Mouse (Mus musculus): ENCODE measurements around the gene Plek. TPM values are rescaled to one million over a fixed set of nuclear protein-coding genes. Genes with fewer than 3 reads are reported as not detected.

Gene Plek
- polyA plus RNA-seq, 1 experiment from 2014 or later: 3.3 TPM

DNA sequence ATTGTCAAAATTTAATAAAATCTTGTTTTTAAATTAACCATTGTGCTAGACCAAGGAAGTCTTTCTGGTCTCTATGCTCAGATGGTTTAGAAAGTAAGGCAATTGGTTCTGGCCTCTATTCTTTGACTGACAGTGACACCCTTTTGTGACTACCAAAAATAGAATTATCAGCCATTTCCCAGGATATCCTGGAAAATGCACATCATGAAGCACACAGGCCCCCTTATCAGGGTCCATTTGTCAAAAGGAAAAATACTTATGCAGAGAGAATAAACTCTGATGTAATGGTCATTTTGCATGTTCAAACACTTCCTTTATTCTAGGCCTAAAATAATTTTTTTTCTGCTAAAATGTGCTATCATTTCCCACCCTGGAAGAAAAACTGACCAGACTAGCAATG is 54.7 kb downstream of the Plek start:
- Histone ChIP-seq H3K4me2 (no peak overlapping the region), H3K4me3 (replicated peaks) (no peak overlapping the region), H3K9ac (no peak overlapping the region), H3K27ac (no peak overlapping the region), H3K9me3 (no peaks in the 10 kb centered on the region), H3K27me3 (replicated peaks) (no peaks in the 10 kb centered on the region), H3K36me3 (no peaks in the 10 kb centered on the region), H3K4me1 (no peaks in the 10 kb centered on the region)
- ATAC-seq (ENCODE audit: insufficient read depth, low FRiP score, low read depth): no peak

DNA sequence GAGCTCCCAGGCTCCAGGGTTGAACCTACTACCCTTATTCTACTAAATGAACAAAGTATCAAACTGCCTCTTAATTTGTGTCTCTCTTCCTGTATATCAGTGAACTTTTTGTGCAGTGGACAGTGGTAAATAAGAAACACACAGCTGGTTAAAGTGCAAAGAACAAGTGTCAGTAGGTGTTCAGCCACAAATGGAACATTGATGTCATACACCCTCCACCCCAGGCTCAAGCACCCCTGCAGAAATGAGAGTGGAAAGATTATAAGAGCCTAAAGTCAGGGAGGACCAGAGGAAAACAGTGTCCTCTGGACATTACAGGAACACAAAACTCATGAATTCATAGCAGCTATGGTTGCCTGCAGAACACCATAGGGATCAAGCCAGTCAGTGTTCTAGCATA is 55.4 kb downstream of the Plek start:
- Histone ChIP-seq H3K27ac (no peak overlapping the region), H3K4me2 (no peak overlapping the region), H3K36me3 (no peaks in the 10 kb centered on the region), H3K9ac (no peak overlapping the region), H3K9me3 (no peaks in the 10 kb centered on the region), H3K4me1 (no peaks in the 10 kb centered on the region), H3K27me3 (replicated peaks) (no peaks in the 10 kb centered on the region), H3K4me3 (replicated peaks) (no peak overlapping the region)
- no peak for ATAC-seq (ENCODE audit: insufficient read depth, low FRiP score, low read depth)

DNA sequence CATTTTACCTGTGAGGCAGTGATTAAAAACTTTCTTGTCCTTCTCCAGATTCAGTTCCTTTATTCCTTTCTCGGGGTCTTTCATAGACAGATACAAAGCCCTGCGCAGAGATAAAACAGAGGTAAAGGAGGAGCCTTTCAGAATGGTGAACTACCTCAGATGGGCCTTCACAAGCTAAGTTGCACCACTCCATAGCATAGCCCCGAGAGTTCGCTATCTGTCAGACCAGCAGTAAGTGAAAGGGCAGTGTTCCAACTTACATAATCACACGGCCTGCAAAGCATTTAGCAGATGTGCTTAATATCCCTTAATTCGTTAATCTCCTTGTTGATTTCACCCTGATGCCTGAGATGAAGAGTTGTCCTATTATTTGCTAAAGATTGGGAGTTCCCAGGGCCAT is 59.3 kb downstream of the Plek start:
- H3K4me2 ChIP-seq: no peak overlapping the region
- no peaks in the 10 kb centered on the region for H3K4me1 ChIP-seq
- no peaks in the 10 kb centered on the region for H3K36me3 ChIP-seq
- 74% methylated on average over 6 of the region's 6 CpGs for WGBS
- no peaks in the 10 kb centered on the region for H3K27me3 ChIP-seq (replicated peaks)
- no peak overlapping the region for H3K4me3 ChIP-seq (replicated peaks)
- H3K9me3 ChIP-seq: no peaks in the 10 kb centered on the region
- no peak for ATAC-seq (ENCODE audit: insufficient read depth, low FRiP score, low read depth)
- no peak overlapping the region for H3K9ac ChIP-seq
- H3K27ac ChIP-seq: no peak overlapping the region

DNA sequence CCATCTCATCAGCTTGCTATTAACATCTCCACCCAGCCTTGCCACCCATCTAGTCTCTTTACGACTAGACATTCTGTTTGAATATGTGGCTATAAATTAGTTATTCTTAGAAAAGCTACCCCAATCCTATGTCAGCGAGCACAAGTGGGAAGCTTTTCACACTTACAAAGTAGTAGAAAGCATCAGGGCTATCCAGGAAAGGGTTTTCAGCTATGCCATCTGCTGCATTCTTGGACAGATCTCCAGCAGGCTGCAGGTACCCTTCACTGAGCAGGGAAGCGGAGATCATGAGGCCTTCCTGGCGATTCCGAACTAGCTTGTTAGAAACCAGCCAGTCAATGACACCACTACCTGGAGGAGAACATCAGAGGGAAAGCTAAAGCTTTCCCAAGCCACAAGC is 62.3 kb downstream of the Plek start:
- Histone ChIP-seq H3K9ac (no peak overlapping the region), H3K4me3 (replicated peaks) (no peak overlapping the region), H3K4me1 (no peaks in the 10 kb centered on the region), H3K4me2 (no peak overlapping the region), H3K36me3 (no peaks in the 10 kb centered on the region), H3K9me3 (no peaks in the 10 kb centered on the region), H3K27me3 (replicated peaks) (no peaks in the 10 kb centered on the region), H3K27ac (no peak overlapping the region)
- WGBS: 84% methylated on average over 5 of the region's 5 CpGs
- ATAC-seq (ENCODE audit: insufficient read depth, low FRiP score, low read depth): no peak

DNA sequence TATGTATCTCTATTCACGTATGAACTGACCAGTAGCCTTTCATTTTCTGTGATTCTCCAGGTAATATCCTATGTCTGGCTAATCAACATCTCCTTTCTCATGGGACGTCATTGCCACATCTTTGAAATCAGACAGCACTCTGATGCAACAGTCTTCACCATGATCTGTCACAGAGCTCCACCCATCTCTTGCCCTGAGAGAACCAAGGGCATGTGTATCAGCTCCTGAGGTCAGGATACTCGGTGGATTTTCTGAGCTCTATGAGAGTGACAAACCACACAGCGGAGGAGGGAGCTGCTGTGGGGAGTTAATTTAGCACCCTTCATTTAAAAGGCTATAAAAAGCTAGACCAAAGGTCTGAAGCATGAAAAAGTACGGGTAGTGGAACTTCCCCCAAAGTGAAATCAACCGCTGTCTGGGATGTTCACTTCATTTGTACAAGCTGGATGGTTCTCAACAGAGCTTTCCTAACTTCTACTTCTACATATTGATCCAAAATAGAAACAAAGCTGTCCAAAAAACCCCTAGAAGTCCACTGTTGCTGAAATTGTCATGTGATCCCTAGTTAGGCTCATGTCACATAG is 64.3 kb downstream of the Plek start:
- no peaks in the 10 kb centered on the region for H3K4me1 ChIP-seq
- H3K36me3 ChIP-seq: no peaks in the 10 kb centered on the region
- 71% methylated on average over 6 of the region's 6 CpGs for WGBS
- H3K9ac ChIP-seq: no peak overlapping the region
- H3K27me3 ChIP-seq (replicated peaks): no peaks in the 10 kb centered on the region
- no peak overlapping the region for H3K27ac ChIP-seq
- H3K9me3 ChIP-seq: no peaks in the 10 kb centered on the region
- no peak for ATAC-seq (ENCODE audit: insufficient read depth, low FRiP score, low read depth)
- no peak overlapping the region for H3K4me2 ChIP-seq
- H3K4me3 ChIP-seq (replicated peaks): no peak overlapping the region

DNA sequence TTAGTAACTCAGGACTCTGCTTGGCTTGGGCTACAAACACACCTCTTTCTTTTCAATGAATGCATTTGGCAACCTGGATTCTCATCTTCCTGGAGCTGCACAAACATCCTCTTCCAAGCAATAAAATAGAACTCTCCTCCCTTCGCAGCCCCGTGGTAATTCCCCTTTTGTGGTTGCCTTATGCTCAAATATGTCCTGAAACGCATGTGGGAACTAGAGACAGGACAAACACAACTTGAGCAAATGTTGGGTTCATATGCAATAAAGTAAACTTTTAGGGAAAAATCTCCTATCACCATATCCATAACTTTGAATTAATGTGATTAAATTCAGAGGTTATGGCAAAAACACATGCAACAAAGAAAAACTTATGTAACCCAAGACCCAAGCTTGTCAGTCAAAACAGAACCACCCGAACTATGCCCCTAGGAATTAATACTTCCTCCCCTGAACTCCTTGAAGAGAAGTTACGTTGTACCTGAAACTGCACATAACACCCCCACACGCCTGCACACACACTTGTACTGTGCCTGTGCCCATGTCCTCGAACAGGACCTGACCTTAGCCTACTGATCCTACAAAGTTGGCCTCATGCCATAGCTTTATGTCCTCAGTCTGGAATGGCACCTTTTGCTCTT is 65.5 kb downstream of the Plek start:
- no peak for ATAC-seq (ENCODE audit: insufficient read depth, low FRiP score, low read depth)
- H3K4me1 ChIP-seq: no peaks in the 10 kb centered on the region
- H3K36me3 ChIP-seq: no peaks in the 10 kb centered on the region
- no peaks in the 10 kb centered on the region for H3K27me3 ChIP-seq (replicated peaks)
- WGBS: 76% methylated on average over 7 of the region's 7 CpGs
- no peak overlapping the region for H3K9ac ChIP-seq
- H3K27ac ChIP-seq: no peak overlapping the region
- no peaks in the 10 kb centered on the region for H3K9me3 ChIP-seq
- H3K4me2 ChIP-seq: no peak overlapping the region
- no peak overlapping the region for H3K4me3 ChIP-seq (replicated peaks)

DNA sequence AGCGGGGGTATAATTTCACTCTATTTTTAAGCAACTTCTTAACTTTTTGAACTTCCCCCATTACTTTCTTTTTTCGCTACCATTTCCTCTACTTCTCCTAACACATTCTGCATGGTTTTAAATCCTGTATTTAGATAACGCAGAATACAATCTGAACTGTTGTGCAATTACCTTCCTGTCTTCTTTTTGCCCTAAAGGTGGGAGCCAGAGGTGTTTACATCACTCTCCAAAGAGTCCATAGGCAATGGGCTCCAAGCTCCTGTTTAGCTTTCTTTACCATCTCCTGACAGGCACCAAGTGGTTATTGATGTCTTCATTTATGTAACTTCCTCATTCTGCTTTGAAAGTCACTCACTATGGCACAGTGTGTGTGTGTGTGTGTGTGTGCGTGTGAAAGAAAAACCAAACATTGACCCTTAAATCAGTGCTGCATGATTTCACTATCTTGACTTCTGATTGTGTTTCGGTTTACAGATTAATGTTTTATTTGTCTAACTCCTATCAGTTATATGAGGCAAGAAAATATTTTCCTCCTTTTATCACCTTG is 73.9 kb downstream of the Plek start:
- H3K27ac ChIP-seq: no peak overlapping the region
- H3K36me3 ChIP-seq: no peaks in the 10 kb centered on the region
- 69% methylated on average over 5 of the region's 5 CpGs for WGBS
- H3K4me3 ChIP-seq (replicated peaks): no peak overlapping the region
- no peak overlapping the region for H3K4me2 ChIP-seq
- H3K27me3 ChIP-seq (replicated peaks): no peaks in the 10 kb centered on the region
- H3K9ac ChIP-seq: no peak overlapping the region
- no peaks in the 10 kb centered on the region for H3K4me1 ChIP-seq
- ATAC-seq (ENCODE audit: insufficient read depth, low FRiP score, low read depth): no peak
- no peaks in the 10 kb centered on the region for H3K9me3 ChIP-seq

DNA sequence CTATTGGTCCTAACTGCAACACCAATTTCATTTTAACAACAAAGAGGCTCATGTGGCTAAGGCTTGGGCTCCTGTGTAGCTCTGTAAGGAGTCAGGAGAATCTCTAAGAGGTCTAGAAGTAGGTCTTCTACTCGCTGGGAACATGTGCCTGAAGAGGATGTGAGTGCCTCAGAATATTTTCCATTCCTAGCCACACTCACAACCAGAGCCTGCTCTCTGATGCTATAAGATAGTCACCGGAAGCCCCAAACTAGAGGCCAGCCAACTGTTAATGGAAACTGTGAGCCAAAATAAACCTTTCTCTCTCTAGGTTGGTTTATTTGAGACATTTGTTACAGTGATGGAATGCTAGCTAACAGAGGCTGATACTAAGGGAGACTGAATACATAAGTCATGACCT is 74.6 kb downstream of the Plek start:
- 69% methylated on average over 2 of the region's 2 CpGs for WGBS
- Histone ChIP-seq H3K9ac (no peak overlapping the region), H3K27me3 (replicated peaks) (no peaks in the 10 kb centered on the region), H3K36me3 (no peaks in the 10 kb centered on the region), H3K27ac (no peak overlapping the region), H3K4me1 (no peaks in the 10 kb centered on the region), H3K4me3 (replicated peaks) (no peak overlapping the region), H3K9me3 (no peaks in the 10 kb centered on the region), H3K4me2 (no peak overlapping the region)
- no peak for ATAC-seq (ENCODE audit: insufficient read depth, low FRiP score, low read depth)

DNA sequence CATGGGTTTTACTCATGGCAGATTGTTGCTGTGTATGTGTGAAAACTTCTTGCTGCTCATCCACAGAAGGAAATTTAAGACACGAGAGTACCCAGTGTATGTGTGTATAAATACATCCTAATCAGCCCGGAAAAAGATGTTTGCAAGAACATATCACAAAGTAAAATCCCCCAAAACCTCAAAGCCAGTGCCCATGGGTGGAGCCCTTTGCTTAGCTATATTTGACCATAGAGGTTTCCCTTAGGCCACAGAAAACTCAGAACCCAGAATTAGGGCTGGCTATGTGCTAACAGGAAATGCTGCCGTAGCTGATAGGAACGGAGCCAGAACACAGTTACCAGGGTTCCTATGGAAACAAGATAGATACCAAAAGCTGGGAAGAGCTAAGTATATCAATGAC is 75.2 kb downstream of the Plek start:
- Histone ChIP-seq H3K4me2 (no peak overlapping the region), H3K27ac (no peak overlapping the region), H3K27me3 (replicated peaks) (no peaks in the 10 kb centered on the region), H3K36me3 (no peaks in the 10 kb centered on the region), H3K4me3 (replicated peaks) (no peak overlapping the region), H3K9me3 (no peaks in the 10 kb centered on the region), H3K9ac (no peak overlapping the region), H3K4me1 (no peaks in the 10 kb centered on the region)
- ATAC-seq (ENCODE audit: insufficient read depth, low FRiP score, low read depth): no peak
- 67% methylated on average over 4 of the region's 4 CpGs for whole genome bisulfite sequencing

DNA sequence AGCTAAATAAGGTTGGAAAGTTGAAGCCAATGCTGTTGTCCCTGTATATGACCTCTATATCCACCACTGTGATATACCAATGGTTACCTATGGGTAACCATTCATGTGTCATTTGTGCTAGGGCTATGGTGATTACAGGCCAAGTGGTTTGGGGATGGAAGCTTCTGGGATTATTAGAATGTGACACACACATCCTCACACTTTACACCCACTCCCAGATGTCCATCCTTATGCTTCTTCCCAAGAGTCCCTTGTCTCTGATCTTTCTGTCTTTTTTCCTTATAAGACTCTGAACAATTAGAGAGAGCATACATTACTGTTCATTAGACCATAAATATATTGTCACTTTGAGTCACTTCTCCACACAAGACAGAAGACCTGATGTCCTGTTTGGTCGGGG is 79.1 kb downstream of the Plek start:
- 75% methylated on average over 1 of the region's 1 CpGs for whole genome bisulfite sequencing
- Histone ChIP-seq H3K9ac (no peak overlapping the region), H3K4me3 (replicated peaks) (no peak overlapping the region), H3K4me1 (no peaks in the 10 kb centered on the region), H3K27ac (no peak overlapping the region), H3K27me3 (replicated peaks) (no peaks in the 10 kb centered on the region), H3K36me3 (no peaks in the 10 kb centered on the region), H3K4me2 (no peak overlapping the region), H3K9me3 (no peaks in the 10 kb centered on the region)
- ATAC-seq (ENCODE audit: insufficient read depth, low FRiP score, low read depth): no peak

DNA sequence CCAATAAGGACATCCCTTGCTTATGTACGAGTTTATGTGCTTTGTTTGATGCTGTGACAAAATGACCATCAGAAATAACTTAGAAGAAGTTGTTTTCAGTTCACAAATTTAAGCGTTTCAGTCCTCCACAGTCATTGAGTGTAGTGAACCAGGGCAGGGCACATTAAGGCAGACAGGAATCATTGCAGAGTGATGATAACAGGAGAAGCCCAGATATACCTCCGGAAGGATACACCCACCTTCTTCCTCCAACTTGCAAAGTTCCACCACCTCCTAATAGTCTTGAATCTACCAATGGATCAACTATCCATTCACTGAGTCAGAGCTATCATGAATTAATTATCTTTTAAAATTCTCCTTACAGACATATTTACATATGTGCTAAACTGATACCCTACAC is 80.2 kb downstream of the Plek start:
- 82% methylated on average over 3 of the region's 3 CpGs for WGBS
- Histone ChIP-seq H3K4me2 (no peak overlapping the region), H3K4me1 (no peaks in the 10 kb centered on the region), H3K9ac (no peak overlapping the region), H3K36me3 (no peaks in the 10 kb centered on the region), H3K27ac (no peak overlapping the region), H3K27me3 (replicated peaks) (no peaks in the 10 kb centered on the region), H3K9me3 (no peaks in the 10 kb centered on the region), H3K4me3 (replicated peaks) (no peak overlapping the region)
- no peak for ATAC-seq (ENCODE audit: insufficient read depth, low FRiP score, low read depth)

DNA sequence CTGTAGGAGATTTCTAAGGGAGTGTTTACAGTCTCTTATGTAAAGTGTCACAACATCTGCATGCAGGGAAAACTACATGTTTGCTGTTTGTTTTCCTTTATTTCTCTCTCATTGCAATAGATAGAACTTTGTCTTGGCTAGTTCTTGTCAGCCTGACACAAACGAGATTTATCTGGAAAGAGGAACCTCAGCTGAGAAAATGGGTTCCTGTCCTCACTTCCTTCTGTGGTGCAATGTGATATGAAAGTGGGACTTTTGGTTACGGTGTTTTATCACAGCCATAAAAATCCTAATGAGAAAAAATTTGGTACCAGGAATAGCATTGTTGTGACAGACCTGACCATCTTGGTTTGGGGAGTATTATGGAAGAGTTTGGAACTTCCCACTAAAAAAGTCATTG is 82.5 kb downstream of the Plek start:
- Histone ChIP-seq H3K27ac (no peak overlapping the region), H3K9me3 (no peaks in the 10 kb centered on the region), H3K27me3 (replicated peaks) (no peaks in the 10 kb centered on the region), H3K4me3 (replicated peaks) (no peak overlapping the region), H3K9ac (no peak overlapping the region), H3K4me2 (no peak overlapping the region), H3K4me1 (no peaks in the 10 kb centered on the region), H3K36me3 (no peaks in the 10 kb centered on the region)
- ATAC-seq (ENCODE audit: insufficient read depth, low FRiP score, low read depth): no peak
- 63% methylated on average over 2 of the region's 2 CpGs for WGBS

DNA sequence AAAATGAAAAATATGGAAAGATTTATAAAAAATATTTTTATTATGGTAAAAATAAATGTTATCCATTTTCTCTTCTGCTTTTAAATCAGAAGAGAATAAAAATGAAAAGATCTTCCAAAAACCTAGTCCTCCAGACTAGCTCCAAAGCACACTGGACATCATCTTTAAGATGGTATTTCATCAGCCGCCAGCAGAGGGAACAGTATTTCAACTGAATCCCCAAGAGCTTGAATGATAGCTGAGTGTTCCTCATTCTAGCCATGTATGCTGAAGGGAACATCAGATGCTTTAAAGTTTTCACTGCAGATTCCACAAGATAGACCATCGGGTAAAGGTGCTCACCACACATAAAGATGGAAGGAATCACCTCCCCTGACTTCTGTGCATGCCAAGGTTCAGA is 84.4 kb downstream of the Plek start:
- 28% methylated on average over 2 of the region's 2 CpGs for WGBS
- Histone ChIP-seq H3K9ac (no peak overlapping the region), H3K4me3 (replicated peaks) (no peak overlapping the region), H3K27ac (no peak overlapping the region), H3K9me3 (no peaks in the 10 kb centered on the region), H3K36me3 (no peaks in the 10 kb centered on the region), H3K4me2 (no peak overlapping the region), H3K27me3 (replicated peaks) (no peaks in the 10 kb centered on the region), H3K4me1 (no peaks in the 10 kb centered on the region)
- ATAC-seq (ENCODE audit: insufficient read depth, low FRiP score, low read depth): no peak
